Mouse (Mus musculus) neural tube, embryonic 10.5 days (tissue): ENCODE results near the gene Vmn1r184.
"Not testable (repeated sequence)": the region's sequence is repeated elsewhere in the genome, so short reads cannot be mapped to it uniquely, and the experiment has no call there.

ENCODE experiments used
- DNase-seq: peaks from one replicate; pipeline ENCODE4 v3.0.0-alpha.2; 2017; ENCODE audit warnings: low spot score; ENCODE audit errors: extremely low spot score

The Vmn1r184 gene

GRCm38 (mm10) chr7:26260034-26260433 lies at the start of gene Vmn1r184:
Gene Vmn1r184 (plus strand): TSS chr7:26260334.
- DNase-seq, result not testable (repeated sequence)

GRCm38 (mm10) chr7:26303429-26304166 lies 43.5 kb downstream of the Vmn1r184 start:
- not testable (repeated sequence) for DNase-seq

- not testable (repeated sequence) for DNase-seq
Measured at GRCm38 (mm10) chr7:26306926-26307325, 46.8 kb downstream of the Vmn1r184 start, which contains the start of gene Cyp2a4. Gene Cyp2a4 (plus strand): TSS chr7:26307169.

GRCm38 (mm10) chr7:26311786-26312185 lies 51.7 kb downstream of the Vmn1r184 start:
- DNase-seq, result not testable (repeated sequence)

DNA sequence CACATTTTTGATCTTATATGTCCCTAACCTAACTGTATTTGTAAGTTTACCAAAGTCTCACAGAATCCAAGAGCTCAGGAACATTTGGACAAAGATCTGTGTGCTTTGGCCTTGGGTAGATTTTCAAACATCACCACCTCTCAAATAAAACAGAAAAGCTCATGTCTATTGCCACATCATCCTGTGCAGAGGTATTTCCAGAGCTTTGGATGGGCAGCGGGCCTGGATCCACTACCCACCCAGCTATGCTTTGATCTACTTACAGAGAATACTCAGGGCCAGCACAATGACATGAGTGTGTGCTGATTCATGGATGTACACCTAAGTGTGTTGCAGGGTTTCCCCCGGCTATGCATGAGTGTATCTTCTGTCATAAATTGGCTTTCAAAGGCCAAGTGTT lies 55.1 kb downstream of the Vmn1r184 start:
- not testable (repeated sequence) for DNase-seq

GRCm38 (mm10) chr7:26315809-26316208 lies 55.7 kb downstream of the Vmn1r184 start:
- DNase-seq, result not testable (repeated sequence)
